Mouse (Mus musculus): ENCODE measurements around the gene Tmbim1. TPM values are rescaled to one million over a fixed set of nuclear protein-coding genes. Genes with fewer than 3 reads are reported as not detected.
"Not testable (repeated sequence)": the region's sequence is repeated elsewhere in the genome, so short reads cannot be mapped to it uniquely, and the experiment has no call there.

Tmbim1 gene
- polyA plus RNA-seq, 1 experiment, result 69.2 TPM

DNA sequence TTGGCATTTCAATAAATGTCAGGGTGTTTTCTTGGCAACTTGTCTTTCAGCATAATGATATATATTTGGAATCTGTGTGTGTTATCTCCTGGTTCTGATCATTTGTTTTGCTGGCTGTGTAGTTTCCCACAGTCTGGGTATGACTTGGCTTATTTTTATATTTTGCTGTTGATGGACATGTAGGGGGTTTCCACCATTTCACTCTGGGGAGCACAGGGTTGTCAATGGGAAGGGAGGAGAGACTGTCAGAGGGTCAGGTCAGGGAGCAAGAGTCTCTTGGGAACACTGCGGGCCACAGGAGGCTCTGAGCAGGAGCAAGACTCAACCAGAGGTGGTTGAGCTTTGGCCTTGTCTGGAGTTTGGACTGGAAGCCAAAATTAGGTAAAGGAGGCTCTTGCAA, 36.9 kb upstream of the Tmbim1 start:
- Histone ChIP-seq H3K27ac (ENCODE audit: control insufficient read depth, insufficient read depth, low read length) (no peak overlapping the region), H3K27me3 (ENCODE audit: control insufficient read depth, insufficient read depth, low read length) (no peaks in the 10 kb centered on the region), H3K4me1 (replicated peaks; ENCODE audit: control insufficient read depth, insufficient read depth, low read length) (0 out of 2 replicates have a peak, but pooled peaks cover 2% of the 10 kb centered on the region), H3K4me3 (ENCODE audit: control insufficient read depth, insufficient read depth, low read length) (no peak overlapping the region), H3K36me3 (ENCODE audit: control insufficient read depth, insufficient read depth, low read length) (no peaks in the 10 kb centered on the region)
- WGBS, result 97% methylated on average over 1 of the region's 1 CpGs
- no peak for TF ChIP-seq POLR2A (IDR thresholded peaks at IDR 0.05; ENCODE audit: control insufficient read depth, extremely low read depth, insufficient read depth, low read length, poor library complexity)
- TF ChIP-seq CTCF (IDR thresholded peaks at IDR 0.05; ENCODE audit: borderline replicate concordance, control insufficient read depth, extremely low read depth, insufficient read depth, low read length, poor library complexity), result no peak
- no peak for DNase-seq

DNA sequence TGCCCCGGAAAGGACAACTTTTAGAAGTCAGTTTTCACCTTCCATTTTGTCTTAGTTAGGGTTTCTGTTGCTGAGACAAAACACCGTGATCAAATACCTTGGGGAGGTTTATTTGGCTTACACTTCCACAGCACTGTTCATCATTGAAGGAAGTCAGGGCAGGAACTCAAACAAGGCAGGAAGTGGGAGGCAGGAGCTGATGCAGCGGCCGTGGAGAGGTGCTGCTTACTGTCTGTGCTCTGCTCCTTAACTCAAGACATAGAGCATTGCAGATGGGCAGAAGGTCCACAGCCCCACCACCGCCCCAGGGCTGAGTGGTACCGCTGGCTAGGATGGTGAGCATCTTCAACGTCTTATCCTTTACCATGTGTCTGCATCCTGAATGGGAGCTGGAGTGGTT, 36.5 kb upstream of the Tmbim1 start:
- Histone ChIP-seq H3K4me3 (ENCODE audit: control insufficient read depth, insufficient read depth, low read length) (no peak overlapping the region), H3K27me3 (ENCODE audit: control insufficient read depth, insufficient read depth, low read length) (no peaks in the 10 kb centered on the region), H3K27ac (ENCODE audit: control insufficient read depth, insufficient read depth, low read length) (no peak overlapping the region), H3K36me3 (ENCODE audit: control insufficient read depth, insufficient read depth, low read length) (no peaks in the 10 kb centered on the region), H3K4me1 (replicated peaks; ENCODE audit: control insufficient read depth, insufficient read depth, low read length) (0 out of 2 replicates have a peak, but pooled peaks cover 2% of the 10 kb centered on the region)
- TF ChIP-seq POLR2A (IDR thresholded peaks at IDR 0.05; ENCODE audit: control insufficient read depth, extremely low read depth, insufficient read depth, low read length, poor library complexity) (no peak), CTCF (IDR thresholded peaks at IDR 0.05; ENCODE audit: borderline replicate concordance, control insufficient read depth, extremely low read depth, insufficient read depth, low read length, poor library complexity) (no peak)
- DNase-seq, result no peak
- 72% methylated on average over 7 of the region's 7 CpGs for WGBS

DNA sequence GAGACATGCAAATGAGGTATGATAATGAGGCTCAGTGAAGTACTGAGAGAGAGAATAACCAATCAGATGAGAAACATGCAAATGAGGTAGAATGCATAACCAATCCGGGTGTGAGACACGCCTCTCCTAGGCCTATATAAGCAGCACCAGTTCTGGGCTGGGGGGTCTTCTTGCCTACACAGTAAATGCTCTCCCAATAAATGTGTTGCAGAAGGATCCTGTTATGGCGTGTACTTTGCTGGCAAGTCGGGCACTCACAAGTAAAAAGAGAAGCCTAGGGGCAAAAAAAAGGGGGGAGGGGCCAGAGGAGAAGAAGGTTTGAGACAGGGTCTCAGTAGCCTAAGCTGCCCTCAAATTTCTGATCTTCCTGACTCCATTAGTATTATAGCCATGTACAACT, 35.6 kb upstream of the Tmbim1 start:
- H3K4me3 ChIP-seq (ENCODE audit: control insufficient read depth, insufficient read depth, low read length); H3K4me1 ChIP-seq (replicated peaks; ENCODE audit: control insufficient read depth, insufficient read depth, low read length); H3K27ac ChIP-seq (ENCODE audit: control insufficient read depth, insufficient read depth, low read length); H3K36me3 ChIP-seq (ENCODE audit: control insufficient read depth, insufficient read depth, low read length); H3K27me3 ChIP-seq (ENCODE audit: control insufficient read depth, insufficient read depth, low read length); DNase-seq: not testable (repeated sequence)
- WGBS, result 98% methylated on average over 4 of the region's 4 CpGs

GRCm38 (mm10) chr1:74340361-74340764, 34.9 kb upstream of the Tmbim1 start:
- 99% methylated on average over 6 of the region's 6 CpGs for WGBS
- no peaks in the 10 kb centered on the region for H3K27me3 ChIP-seq (ENCODE audit: control insufficient read depth, insufficient read depth, low read length)
- 0 out of 2 replicates have a peak, but pooled peaks cover 2% of the 10 kb centered on the region for H3K4me1 ChIP-seq (replicated peaks; ENCODE audit: control insufficient read depth, insufficient read depth, low read length)
- H3K27ac ChIP-seq (ENCODE audit: control insufficient read depth, insufficient read depth, low read length), result no peak overlapping the region
- H3K4me3 ChIP-seq (ENCODE audit: control insufficient read depth, insufficient read depth, low read length), result no peak overlapping the region
- H3K36me3 ChIP-seq (ENCODE audit: control insufficient read depth, insufficient read depth, low read length), result no peaks in the 10 kb centered on the region
- TF ChIP-seq POLR2A (IDR thresholded peaks at IDR 0.05; ENCODE audit: control insufficient read depth, extremely low read depth, insufficient read depth, low read length, poor library complexity) (no peak), CTCF (IDR thresholded peaks at IDR 0.05; ENCODE audit: borderline replicate concordance, control insufficient read depth, extremely low read depth, insufficient read depth, low read length, poor library complexity) (no peak)
- no peak for DNase-seq

GRCm38 (mm10) chr1:74339917-74340316, 34.5 kb upstream of the Tmbim1 start:
- no peaks in the 10 kb centered on the region for H3K27me3 ChIP-seq (ENCODE audit: control insufficient read depth, insufficient read depth, low read length)
- TF ChIP-seq POLR2A (IDR thresholded peaks at IDR 0.05; ENCODE audit: control insufficient read depth, extremely low read depth, insufficient read depth, low read length, poor library complexity) (no peak), CTCF (IDR thresholded peaks at IDR 0.05; ENCODE audit: borderline replicate concordance, control insufficient read depth, extremely low read depth, insufficient read depth, low read length, poor library complexity) (no peak)
- DNase-seq, result no peak
- no peak overlapping the region for H3K4me3 ChIP-seq (ENCODE audit: control insufficient read depth, insufficient read depth, low read length)
- H3K27ac ChIP-seq (ENCODE audit: control insufficient read depth, insufficient read depth, low read length), result no peak overlapping the region
- 99% methylated on average over 9 of the region's 9 CpGs for WGBS
- H3K36me3 ChIP-seq (ENCODE audit: control insufficient read depth, insufficient read depth, low read length), result no peaks in the 10 kb centered on the region
- 0 out of 2 replicates have a peak, but pooled peaks cover 2% of the 10 kb centered on the region for H3K4me1 ChIP-seq (replicated peaks; ENCODE audit: control insufficient read depth, insufficient read depth, low read length)

DNA sequence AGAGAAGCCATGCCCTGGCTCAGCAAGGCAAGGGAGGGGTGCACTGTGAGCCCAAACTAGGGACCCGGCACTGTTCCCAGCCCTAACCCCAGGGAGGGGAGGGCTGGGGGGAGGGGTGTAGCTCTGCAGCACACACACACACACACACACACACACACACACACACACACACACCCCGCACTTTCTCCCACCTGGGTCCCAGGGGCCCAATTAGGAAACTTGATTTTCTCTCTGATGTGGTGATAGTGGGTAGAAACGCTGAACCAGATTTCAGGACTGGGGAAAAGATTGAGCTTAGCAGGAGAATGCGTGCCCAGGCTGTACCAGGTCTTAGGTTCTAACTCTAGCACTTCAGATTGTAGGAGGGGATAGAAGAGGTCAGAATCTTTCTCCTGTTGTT, 33.2 kb upstream of the Tmbim1 start:
- WGBS, result 54% methylated on average over 4 of the region's 4 CpGs
- Histone ChIP-seq H3K27me3 (ENCODE audit: control insufficient read depth, insufficient read depth, low read length) (no peaks in the 10 kb centered on the region), H3K4me1 (replicated peaks; ENCODE audit: control insufficient read depth, insufficient read depth, low read length) (0 out of 2 replicates have a peak, but pooled peaks cover 2% of the 10 kb centered on the region), H3K36me3 (ENCODE audit: control insufficient read depth, insufficient read depth, low read length) (no peaks in the 10 kb centered on the region), H3K27ac (ENCODE audit: control insufficient read depth, insufficient read depth, low read length) (no peak overlapping the region), H3K4me3 (ENCODE audit: control insufficient read depth, insufficient read depth, low read length) (no peak overlapping the region)
- no peak for TF ChIP-seq POLR2A (IDR thresholded peaks at IDR 0.05; ENCODE audit: control insufficient read depth, extremely low read depth, insufficient read depth, low read length, poor library complexity)
- no peak for TF ChIP-seq CTCF (IDR thresholded peaks at IDR 0.05; ENCODE audit: borderline replicate concordance, control insufficient read depth, extremely low read depth, insufficient read depth, low read length, poor library complexity)
- DNase-seq, result no peak

- Histone ChIP-seq H3K36me3 (ENCODE audit: control insufficient read depth, insufficient read depth, low read length) (no peaks in the 10 kb centered on the region), H3K27ac (ENCODE audit: control insufficient read depth, insufficient read depth, low read length) (no peak overlapping the region), H3K27me3 (ENCODE audit: control insufficient read depth, insufficient read depth, low read length) (no peaks in the 10 kb centered on the region), H3K4me1 (replicated peaks; ENCODE audit: control insufficient read depth, insufficient read depth, low read length) (peaks cover 7% of the 10 kb centered on the region), H3K4me3 (ENCODE audit: control insufficient read depth, insufficient read depth, low read length) (no peak overlapping the region)
- DNase-seq, result no peak
- 96% methylated on average over 5 of the region's 5 CpGs for WGBS
- TF ChIP-seq CTCF (IDR thresholded peaks at IDR 0.05; ENCODE audit: borderline replicate concordance, control insufficient read depth, extremely low read depth, insufficient read depth, low read length, poor library complexity) (no peak), POLR2A (IDR thresholded peaks at IDR 0.05; ENCODE audit: control insufficient read depth, extremely low read depth, insufficient read depth, low read length, poor library complexity) (no peak)
Measured at GRCm38 (mm10) chr1:74338013-74338412, 32.6 kb upstream of the Tmbim1 start.

All from thymus, adult 2 months (tissue).